Mouse (Mus musculus) hindbrain, embryonic 16.5 days (tissue): ENCODE measurements around the gene Ptger1. TPM values are rescaled to one million over a fixed set of nuclear protein-coding genes. Genes with fewer than 3 reads are reported as not detected.

Source experiments
- ATAC-seq: fragments of 200-750 bp; cut with Nextera tagmentation; 2 replicates; pipeline ENCODE4 v1.8.0; 2017; ENCODE audit warnings: moderate TSS enrichment, moderate library complexity
- H3K27ac ChIP-seq: fragments of 300-500 bp; sonication (generic); 2 replicates; pipeline ENCODE4 v1.5.1; 2014; ENCODE audit warnings: low read depth, mild to moderate bottlenecking, control low read depth, low read length, moderate library complexity
- H3K27me3 ChIP-seq: fragments of 300-500 bp; sonication (generic); replicated peaks from 2 replicates; pipeline ENCODE4 v1.6.1; 2014; ENCODE audit warnings: low read length; ENCODE audit not compliant: control insufficient read depth, insufficient read depth
- H3K36me3 ChIP-seq: fragments of 300-500 bp; sonication (generic); 2 replicates; pipeline ENCODE4 v1.6.1; 2014; ENCODE audit warnings: mild to moderate bottlenecking, low read length, moderate library complexity, mixed read lengths; ENCODE audit not compliant: control insufficient read depth, insufficient read depth
- H3K4me1 ChIP-seq: fragments of 300-500 bp; sonication (generic); 2 replicates; pipeline ENCODE4 v1.6.1; 2014; ENCODE audit warnings: low read depth, low read length; ENCODE audit not compliant: control insufficient read depth, insufficient read depth
- H3K4me2 ChIP-seq: fragments of 300-500 bp; sonication (generic); 2 replicates; pipeline ENCODE4 v1.6.1; 2014; ENCODE audit warnings: mild to moderate bottlenecking, low read length, control low read depth, moderate library complexity
- H3K4me3 ChIP-seq: fragments of 300-500 bp; sonication (generic); 2 replicates; pipeline ENCODE4 v1.5.1; 2014; ENCODE audit warnings: mild to moderate bottlenecking, low read length, control low read depth, moderate library complexity
- H3K9ac ChIP-seq: fragments of 300-500 bp; sonication (generic); 2 replicates; pipeline ENCODE4 v1.6.1; 2014; ENCODE audit warnings: low read depth, mild to moderate bottlenecking, control low read depth, low read length, moderate library complexity
- H3K9me3 ChIP-seq: fragments of 300-500 bp; sonication (generic); 2 replicates; pipeline ENCODE4 v1.6.1; 2014; ENCODE audit warnings: mild to moderate bottlenecking, low read length, moderate library complexity; ENCODE audit not compliant: control insufficient read depth
- WGBS: fragments of 180-500 bp; shearing (Covaris S2); extraction: QIAGEN DNeasy Blood & Tissue Kit; methylation state at CpG from one replicate; pipeline ENCODE4 v1.1.7; 2014; 5-methylcytosine and 5-hydroxymethylcytosine counted together
- polyA plus RNA-seq: library from polyadenylated mRNA; unstranded; fragments of >200 nt; fragmentation: Nextera tagmentation; extraction: Ambion mirVana; gene quantifications from 2 replicates; pipeline ENCODE4 v1.2.1, GENCODE M21; 2015

The Ptger1 gene
- polyA plus RNA-seq, 1 experiment from 2014 or later: 0.61 TPM

DNA sequence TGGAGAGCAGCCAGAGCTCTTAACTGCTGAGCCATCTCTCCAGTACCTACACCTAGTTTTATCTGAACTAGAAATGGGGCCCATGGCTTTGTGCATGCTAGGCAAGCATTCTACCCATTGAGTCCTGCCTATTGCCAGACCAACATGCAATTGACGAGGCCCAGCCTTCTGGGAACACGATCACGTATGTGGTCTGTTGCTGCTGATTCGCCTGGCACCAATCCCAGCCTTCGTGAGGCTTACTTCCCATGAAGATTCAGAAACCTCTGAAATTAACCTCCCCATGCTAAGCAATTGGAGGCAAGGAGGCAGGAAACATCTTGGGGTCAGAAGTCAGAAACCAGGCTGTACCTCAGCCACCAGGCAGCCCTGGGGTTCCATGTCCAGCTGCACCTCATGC, 14.1 kb downstream of the Ptger1 start:
- Histone ChIP-seq H3K27ac (no peak overlapping the region), H3K4me2 (no peak overlapping the region), H3K9ac (no peak overlapping the region), H3K4me3 (no peak overlapping the region), H3K9me3 (no peaks in the 10 kb centered on the region), H3K4me1 (no peaks in the 10 kb centered on the region), H3K27me3 (no peaks in the 10 kb centered on the region), H3K36me3 (peaks cover 56% of the 10 kb centered on the region)
- 88% methylated on average over 5 of the region's 5 CpGs for WGBS
- no peak for ATAC-seq

- Histone ChIP-seq H3K36me3 (peaks cover 55% of the 10 kb centered on the region), H3K9ac (no peak overlapping the region), H3K4me3 (no peak overlapping the region), H3K4me1 (no peaks in the 10 kb centered on the region), H3K27ac (no peak overlapping the region), H3K27me3 (no peaks in the 10 kb centered on the region), H3K4me2 (no peak overlapping the region), H3K9me3 (no peaks in the 10 kb centered on the region)
- no peak for ATAC-seq
- 39% methylated on average over 6 of the region's 6 CpGs for WGBS
Measured at GRCm38 (mm10) chr8:83681099-83681498, 14.6 kb downstream of the Ptger1 start.

DNA sequence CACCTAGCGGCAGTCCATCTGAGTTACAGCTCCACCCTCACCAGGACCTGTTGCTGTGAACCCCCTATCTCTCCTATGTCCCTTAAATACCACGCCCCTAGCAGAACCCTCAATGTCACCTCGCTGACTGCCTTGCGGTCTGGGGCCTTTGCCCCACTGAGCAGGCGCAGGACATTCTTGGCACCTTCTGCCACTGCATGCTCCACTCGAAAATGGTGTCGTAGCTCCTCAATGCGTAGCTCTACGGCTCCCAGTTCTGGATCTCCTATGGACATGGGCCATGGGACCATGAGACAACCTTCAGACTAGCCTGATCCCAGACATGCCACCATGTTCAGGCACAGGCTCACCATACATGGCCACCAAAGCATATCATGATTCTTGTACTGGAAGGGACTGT, 18.0 kb downstream of the Ptger1 start:
- WGBS: 93% methylated on average over 9 of the region's 9 CpGs
- H3K27me3 ChIP-seq: no peaks in the 10 kb centered on the region
- no peak overlapping the region for H3K4me3 ChIP-seq
- no peak overlapping the region for H3K9ac ChIP-seq
- no peak overlapping the region for H3K27ac ChIP-seq
- no peaks in the 10 kb centered on the region for H3K4me1 ChIP-seq
- peaks cover 37% of the 10 kb centered on the region for H3K36me3 ChIP-seq
- H3K4me2 ChIP-seq: no peak overlapping the region
- no peak for ATAC-seq
- H3K9me3 ChIP-seq: no peaks in the 10 kb centered on the region

DNA sequence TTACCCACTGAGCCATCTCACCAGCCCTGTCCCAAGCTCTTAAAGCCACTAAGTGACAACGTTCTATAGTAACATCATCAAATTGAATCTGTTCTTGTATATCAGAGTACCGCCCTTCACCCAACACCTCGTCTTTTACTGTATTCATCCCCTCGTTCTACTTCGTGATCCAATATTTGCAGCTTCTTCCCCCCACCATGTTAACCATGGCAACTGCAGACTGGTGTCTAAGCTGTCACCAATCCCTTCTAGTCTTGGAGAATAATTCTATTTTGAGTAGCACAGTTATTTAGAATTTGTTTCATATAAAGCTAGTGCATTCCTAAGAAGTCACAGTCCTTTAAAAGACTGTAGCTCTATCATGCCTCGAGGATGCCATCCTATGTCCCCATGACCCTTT, 22.8 kb downstream of the Ptger1 start:
- no peak overlapping the region for H3K27ac ChIP-seq
- peaks cover 40% of the 10 kb centered on the region for H3K36me3 ChIP-seq
- H3K4me1 ChIP-seq: no peaks in the 10 kb centered on the region
- ATAC-seq: no peak
- H3K4me3 ChIP-seq: no peak overlapping the region
- H3K9me3 ChIP-seq: no peaks in the 10 kb centered on the region
- no peak overlapping the region for H3K4me2 ChIP-seq
- 91% methylated on average over 6 of the region's 6 CpGs for WGBS
- no peak overlapping the region for H3K9ac ChIP-seq
- no peaks in the 10 kb centered on the region for H3K27me3 ChIP-seq

DNA sequence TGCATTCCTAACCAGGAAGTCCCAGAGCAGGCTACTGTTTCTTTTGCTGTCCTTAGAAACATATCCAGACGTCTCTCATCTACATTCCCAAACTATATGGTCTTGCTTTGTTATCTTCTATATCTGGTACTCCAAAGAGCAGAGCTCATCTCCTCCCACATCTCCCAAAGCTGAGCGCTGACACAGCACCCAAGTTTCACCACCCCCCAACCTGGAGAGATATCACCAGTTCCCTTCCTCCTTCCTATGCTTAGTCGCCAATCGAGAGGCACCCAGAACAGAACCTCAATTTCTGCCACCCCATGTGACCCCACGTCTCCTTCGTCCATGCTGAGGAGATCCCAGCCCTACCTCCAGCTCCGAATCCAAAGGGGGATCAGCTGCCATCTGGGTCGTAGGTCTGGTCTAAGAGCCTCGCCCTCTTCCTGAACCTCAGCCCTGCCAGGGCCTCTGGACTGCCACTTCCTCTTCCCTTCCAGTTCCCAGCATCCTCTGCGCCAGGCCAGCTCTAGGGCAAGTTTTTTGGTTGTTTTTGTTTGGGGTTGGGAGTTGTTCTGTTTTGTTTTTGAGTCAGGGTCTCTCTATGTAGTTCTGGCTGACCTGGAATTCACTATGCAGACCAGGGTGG, 27.2 kb downstream of the Ptger1 start:
- Histone ChIP-seq H3K27me3 (no peaks in the 10 kb centered on the region), H3K9me3 (no peaks in the 10 kb centered on the region), H3K4me1 (peaks cover 14% of the 10 kb centered on the region), H3K27ac (no peak overlapping the region), H3K36me3 (peaks cover 25% of the 10 kb centered on the region), H3K9ac (no peak overlapping the region), H3K4me2 (no peak overlapping the region), H3K4me3 (no peak overlapping the region)
- 88% methylated on average over 10 of the region's 10 CpGs for WGBS
- ATAC-seq: no peak

GRCm38 (mm10) chr8:83694369-83695160, 28.1 kb downstream of the Ptger1 start:
- Histone ChIP-seq H3K27ac (no peak overlapping the region), H3K9ac (no peak overlapping the region), H3K4me3 (no peak overlapping the region), H3K4me1 (peaks cover 17% of the 10 kb centered on the region), H3K9me3 (no peaks in the 10 kb centered on the region), H3K36me3 (peaks cover 25% of the 10 kb centered on the region), H3K27me3 (no peaks in the 10 kb centered on the region), H3K4me2 (no peak overlapping the region)
- ATAC-seq: no peak
- WGBS: 85% methylated on average over 11 of the region's 11 CpGs

- H3K36me3 ChIP-seq: peaks cover 21% of the 10 kb centered on the region
- H3K9ac ChIP-seq: no peak overlapping the region
- no peak overlapping the region for H3K4me3 ChIP-seq
- H3K4me2 ChIP-seq: no peak overlapping the region
- H3K27ac ChIP-seq: no peak overlapping the region
- 69% methylated on average over 17 of the region's 17 CpGs for WGBS
- peaks cover 21% of the 10 kb centered on the region for H3K4me1 ChIP-seq
- H3K27me3 ChIP-seq: no peaks in the 10 kb centered on the region
- H3K9me3 ChIP-seq: no peaks in the 10 kb centered on the region
- ATAC-seq: no peak
Measured at GRCm38 (mm10) chr8:83695351-83696106, 29.1 kb downstream of the Ptger1 start.

DNA sequence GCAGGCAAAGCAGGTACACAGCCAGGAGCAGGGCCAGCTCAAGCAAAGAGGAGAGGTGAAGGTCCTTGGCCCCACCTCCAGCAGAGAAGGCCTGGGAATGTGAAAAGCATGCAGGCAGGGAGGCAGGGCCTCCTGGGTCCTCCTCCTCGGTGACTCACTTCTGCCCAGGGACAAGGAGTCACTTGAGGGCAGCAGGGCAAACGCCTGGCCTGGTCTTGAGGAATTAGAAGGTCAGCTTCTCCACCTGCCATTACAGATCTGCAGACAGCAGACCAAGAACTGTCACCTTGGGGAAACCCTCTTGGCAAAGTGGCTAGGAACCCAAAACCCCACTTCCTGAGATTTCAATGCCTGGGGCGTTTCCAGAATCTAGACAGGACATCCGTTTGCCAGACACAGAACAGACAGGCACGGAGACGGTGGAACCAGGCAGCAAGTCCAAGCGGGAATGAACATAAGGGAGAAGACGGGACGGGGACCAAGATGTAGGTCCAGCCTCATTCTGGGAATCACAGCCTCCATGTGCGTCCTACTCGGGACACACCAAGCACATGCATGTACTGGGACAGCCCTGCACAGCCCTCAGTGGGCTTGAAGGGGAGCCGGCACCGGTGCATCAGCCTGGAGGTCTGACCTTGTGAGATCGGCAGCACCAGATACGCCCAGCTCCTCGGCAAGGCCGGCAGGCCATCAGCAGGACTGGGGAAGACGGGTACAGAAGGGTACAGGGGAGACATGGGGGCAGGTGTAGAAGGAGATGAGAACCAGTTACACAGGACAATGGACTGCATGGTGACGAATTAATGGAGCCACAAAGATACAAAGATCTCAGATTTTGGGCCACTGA, 31.1 kb downstream of the Ptger1 start:
- H3K27ac ChIP-seq: no peak overlapping the region; the same call in 1 of the 2 replicates
- H3K9me3 ChIP-seq: no peaks in the 10 kb centered on the region
- H3K4me2 ChIP-seq: peak overlapping the region; percentile 93
- H3K4me1 ChIP-seq: peaks cover 21% of the 10 kb centered on the region
- peaks cover under 1% of the 10 kb centered on the region; the same call in 1 of the 2 replicates for H3K36me3 ChIP-seq
- no peaks in the 10 kb centered on the region for H3K27me3 ChIP-seq
- 55% methylated on average over 19 of the region's 19 CpGs for WGBS
- peak overlapping the region; percentile 93 for H3K4me3 ChIP-seq
- H3K9ac ChIP-seq: peak overlapping the region; percentile 99
- no peak for ATAC-seq
